Mouse (Mus musculus) bone marrow, adult 2 months (tissue): ENCODE results near the gene Rph3a.
"Not testable (repeated sequence)": the region's sequence is repeated elsewhere in the genome, so short reads cannot be mapped to it uniquely, and the experiment has no call there.

Experiments
- CTCF ChIP-seq: fragments of 200-500 bp; IDR thresholded peaks from 2 replicates; pipeline ENCODE4 v1.5.1; 2011; ENCODE audit warnings: low read length, control low read depth; ENCODE audit not compliant: control insufficient read depth, insufficient read depth
- POLR2A ChIP-seq: fragments of 200-500 bp; IDR thresholded peaks from 2 replicates; pipeline ENCODE4 v1.6.1; 2011; ENCODE audit warnings: low read depth, mild to moderate bottlenecking, control low read depth, low read length, borderline replicate concordance; ENCODE audit not compliant: control insufficient read depth

DNA sequence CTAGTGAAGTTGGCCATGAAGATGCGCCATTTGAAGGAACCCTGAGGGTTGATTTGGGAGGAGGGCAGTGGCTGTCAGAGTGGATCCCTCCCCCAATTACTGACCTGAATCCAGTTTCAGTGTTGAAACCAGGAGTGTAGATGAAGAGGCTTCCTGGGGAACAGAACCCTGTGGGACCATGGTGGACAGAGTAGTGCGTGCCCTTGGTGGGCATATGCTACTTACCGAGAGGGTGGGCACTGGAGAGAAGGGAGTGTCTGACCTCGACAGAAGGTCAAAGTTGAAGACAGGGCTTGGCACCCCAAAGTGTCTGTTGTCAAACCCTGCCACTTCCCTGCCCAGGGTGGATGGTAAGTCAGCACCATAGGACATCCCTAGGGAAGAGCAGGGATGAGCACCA, 116.0 kb downstream of the Rph3a start:
- TF ChIP-seq CTCF, POLR2A: not testable (repeated sequence)
